ENCODE assay signal across 9 mouse cellular contexts in genomic region chr1:120093482-120094134, GRCm38 (mm10). TPM values are rescaled to one million over a fixed set of nuclear protein-coding genes. Genes with fewer than 3 reads are reported as not detected.
A peak's percentile ranks its signal among the peaks of the same experiment; 100 is the strongest.
DNase-seq lines count a peak whose midpoint lies in the region; ATAC-seq and TF ChIP-seq lines count a peak whose summit lies in the region.
"Not testable (repeated sequence)": the region's sequence is repeated elsewhere in the genome, so short reads cannot be mapped to it uniquely, and the experiment has no call there.
"Had no signal": no experiment of that assay in that cellular context is flagged by ENCODE, and none has a peak within 500 bp of the region (broad histone marks: within the 10 kb centered on the region; RNA-seq: fewer than 3 reads in every experiment).

No protein-coding gene starts in this region.

- H3K79me2 ChIP-seq in CH12.LX (replicated peaks; ENCODE audit: control insufficient read depth, extremely low read depth, insufficient read depth, poor library complexity, severe bottlenecking), result not testable (repeated sequence)

- not testable (repeated sequence) for H3K4me3 ChIP-seq in CH12.LX (replicated peaks in 1 of 3; ENCODE audit: low read depth in 2 of 3, low read length in 2 of 3, poor library complexity in 1 of 3); heart, embryonic 12.5 days; liver, postnatal 0 days (ENCODE audit: low read depth, low read length)

- H3K36me3 ChIP-seq in CH12.LX (replicated peaks in 1 of 2; ENCODE audit: control insufficient read depth in 1 of 2, insufficient read depth in 1 of 2, low read length in 1 of 2); heart, embryonic 12.5 days; liver, postnatal 0 days (replicated peaks; ENCODE audit: insufficient read depth, low read length): not testable (repeated sequence)

- TF ChIP-seq CTCF in CH12.LX (conservative IDR thresholded peaks at IDR 0.05 in 1 of 2, IDR thresholded peaks at IDR 0.05 in 1 of 2; ENCODE audit: low read depth in 2 of 2, low read length in 2 of 2), result peak; percentile 91 to 96
- TF ChIP-seq CTCF in liver, postnatal 0 days (IDR thresholded peaks at IDR 0.05; ENCODE audit: low read depth), result peak; percentile 93

- dilution Hi-C loops in CH12.LX (cut with MboI; ENCODE audit: extremely low pct_ligation_motif_present, extremely low pct_unique_long_range_greater_than_20kb, low sequenced_read_pairs), result not testable (repeated sequence)

- ATAC-seq in heart, embryonic 12.5 days (ENCODE audit: insufficient number of reproducible peaks, low FRiP score), result peak; percentile 54; the same call in 1 of the 2 replicates
- peak; percentile 76 for ATAC-seq in liver, postnatal 0 days

- in situ Hi-C loops in CH12.LX (cut with MboI; ENCODE audit: low pct_ligation_motif_present, low pct_unique_long_range_greater_than_20kb, low sequenced_read_pairs), result not testable (repeated sequence)

- not testable (repeated sequence) for TF ChIP-seq EP300 in CH12.LX (IDR thresholded peaks at IDR 0.05; ENCODE audit: low read length); liver, postnatal 0 days (IDR thresholded peaks at IDR 0.05; ENCODE audit: low read depth)

- H3K9me3 ChIP-seq in CH12.LX (replicated peaks; ENCODE audit: low read length); heart, embryonic 12.5 days (replicated peaks); liver, postnatal 0 days (ENCODE audit: low read length): not testable (repeated sequence)

- not testable (repeated sequence) for H3K4me2 ChIP-seq in CH12.LX (ENCODE audit: insufficient read depth, low read depth, poor library complexity, severe bottlenecking); heart, embryonic 12.5 days; liver, postnatal 0 days (ENCODE audit: low read depth, low read length)

- not testable (repeated sequence) for H3K27me3 ChIP-seq in CH12.LX (replicated peaks); heart, embryonic 12.5 days (replicated peaks); liver, postnatal 0 days (ENCODE audit: insufficient read depth, low read length)

- 62% methylated on average over 13 of the region's 14 CpGs for WGBS in heart, embryonic 12.5 days
- 48% methylated on average over 11 of the region's 14 CpGs for WGBS in liver, postnatal 0 days (ENCODE audit: insufficient replicate concordance)

- peak; percentile 77 for DNase-seq in CH12.LX (ENCODE audit: extremely low read depth)
- peak; percentile 24 for DNase-seq in brain, embryonic 18.5 days (ENCODE audit: low read depth, low spot score)
- peak; percentile 72 for DNase-seq in fibroblast of lung, adult 2 months (ENCODE audit: low read depth)
- peak; percentile 93 for DNase-seq in layer of hippocampus, adult 11-12 months (ENCODE audit: low spot score)
- peak; percentile 88 for DNase-seq in liver, postnatal 0 days
- peak; percentile 70 for DNase-seq in ovary, adult 18-20 months (ENCODE audit: low spot score)
- DNase-seq in thymus, adult 18-20 months, result peak; percentile 40 to 52

- peak; percentile 81 for TF ChIP-seq RAD21 in CH12.LX (IDR thresholded peaks at IDR 0.05; ENCODE audit: low read depth, low read length)

- not testable (repeated sequence) for H3K9ac ChIP-seq in CH12.LX (ENCODE audit: insufficient read depth, low read depth); heart, embryonic 12.5 days; liver, postnatal 0 days (replicated peaks)

- not testable (repeated sequence) for H3K27ac ChIP-seq in CH12.LX (ENCODE audit: insufficient read depth, low read depth); heart, embryonic 12.5 days (ENCODE audit: poor library complexity, severe bottlenecking); liver, postnatal 0 days (ENCODE audit: low read depth)

- H3K4me1 ChIP-seq in CH12.LX (ENCODE audit: control insufficient read depth in 1 of 2, insufficient read depth in 2 of 2); heart, embryonic 12.5 days (replicated peaks); liver, postnatal 0 days (ENCODE audit: insufficient read depth): not testable (repeated sequence)

- not testable (repeated sequence) for TF ChIP-seq POLR2A in CH12.LX (IDR thresholded peaks at IDR 0.05; ENCODE audit: low read depth, low read length)

TF ChIP-seq in CH12.LX, 34 proteins besides CTCF, POLR2A, EP300 and RAD21:
- TF ChIP-seq SMC3 (IDR thresholded peaks at IDR 0.05; ENCODE audit: low read depth, low read length) (peak; percentile 79), NELFE (IDR thresholded peaks at IDR 0.05; ENCODE audit: low read depth, low read length) (peak; percentile 45; the same call in 1 of the 2 replicates)

RNA-seq across cellular contexts. Expression of gene Tmem37, which starts 19.7 kb away (rescaled TPM):
- total RNA-seq in CH12.LX (2012; rRNA removed), result not detected in 2 replicates
- not detected in 2 replicates for total RNA-seq in CH12.LX (2014; rRNA removed)
- not detected in 2 replicates for polyA plus RNA-seq in CH12.LX (2012; ENCODE audit: insufficient read length, low read depth)
- 14.3 and 15.0 TPM in 2 replicates for polyA plus RNA-seq in heart, embryonic 12.5 days (2016; fragmentation: Nextera tagmentation; extraction: Ambion mirVana)
- polyA plus RNA-seq in liver, postnatal 0 days (2015; fragmentation: Nextera tagmentation; extraction: Ambion mirVana), result 194 and 201 TPM in 2 replicates

RNA-seq across cellular contexts. Expression of gene Dbi, which starts 27.3 kb away (rescaled TPM):
- 346 and 405 TPM in 2 replicates for total RNA-seq in CH12.LX (2012; rRNA removed)
- total RNA-seq in CH12.LX (2014; rRNA removed), result 499 and 557 TPM in 2 replicates
- 357 and 399 TPM in 2 replicates for polyA plus RNA-seq in CH12.LX (2012; ENCODE audit: insufficient read length, low read depth)
- polyA plus RNA-seq in heart, embryonic 12.5 days (2016; fragmentation: Nextera tagmentation; extraction: Ambion mirVana), result 655 and 695 TPM in 2 replicates
- polyA plus RNA-seq in liver, postnatal 0 days (2015; fragmentation: Nextera tagmentation; extraction: Ambion mirVana), result 2,261 and 2,342 TPM in 2 replicates

RNA-seq across cellular contexts. Expression of gene 3110009E18Rik, which starts 27.4 kb away (rescaled TPM):
- total RNA-seq in CH12.LX (2012; rRNA removed), result 2.7 and 3.3 TPM in 2 replicates
- 4.1 and 4.6 TPM in 2 replicates for total RNA-seq in CH12.LX (2014; rRNA removed)
- 4.4 and 5.9 TPM in 2 replicates for polyA plus RNA-seq in CH12.LX (2012; ENCODE audit: insufficient read length, low read depth)
- polyA plus RNA-seq in heart, embryonic 12.5 days (2016; fragmentation: Nextera tagmentation; extraction: Ambion mirVana), result 11.8 and 14.1 TPM in 2 replicates
- polyA plus RNA-seq in liver, postnatal 0 days (2015; fragmentation: Nextera tagmentation; extraction: Ambion mirVana), result 5.1 and 5.5 TPM in 2 replicates
- polyA plus RNA-seq: erythroblast, embryonic 14.5 days had no signal

Comparison
In these comparisons a context has a peak if more than half of its experiments do, and no peak if none do; other contexts are left out.
1. DNase-seq: peak in every context shown above with its lines; median percentile 93 in layer of hippocampus, adult 11-12 months; 88 in liver, postnatal 0 days; 77 in CH12.LX; 72 in fibroblast of lung, adult 2 months; 70 in ovary, adult 18-20 months; 46 in thymus, adult 18-20 months; 24 in brain, embryonic 18.5 days.
2. RNA of gene Tmem37, which starts 19.7 kb away (polyA plus RNA-seq): 194 to 201 TPM in liver, postnatal 0 days and 14.3 to 15.0 TPM in heart, embryonic 12.5 days; not detected in CH12.LX; every median in the first group is over 10 times any median in the second.